Mouse (Mus musculus) stomach, postnatal 0 days (tissue): ENCODE measurements at regions not wholly inside any gene's neighbourhood (a gene's known extent, or its start where the extent isn't known, plus 50 kb on each side); places are given as distances from the start of the nearest gene placed in this dataset.
A peak's percentile ranks its signal among the peaks of the same experiment; 100 is the strongest.

Experiments used
- ATAC-seq: fragments of 200-750 bp; cut with Nextera tagmentation; 2 replicates; pipeline ENCODE4 v1.8.0; 2017; ENCODE audit not compliant: low FRiP score, low TSS enrichment
- DNase-seq: peaks from one replicate; pipeline ENCODE4 v3.0.0-alpha.2; 2016; ENCODE audit warnings: low spot score
- H3K27ac ChIP-seq: fragments of 300-500 bp; sonication (generic); replicated peaks from 2 replicates; pipeline ENCODE4 v1.5.1; 2014; ENCODE audit warnings: mild to moderate bottlenecking, control low read depth
- H3K27me3 ChIP-seq: fragments of 300-500 bp; sonication (generic); 2 replicates; pipeline ENCODE4 v1.6.1; 2014; ENCODE audit warnings: low read length; ENCODE audit not compliant: control insufficient read depth, insufficient read depth
- H3K36me3 ChIP-seq: fragments of 300-500 bp; sonication (generic); 2 replicates; pipeline ENCODE4 v1.6.1; 2014; ENCODE audit warnings: low read length, mixed read lengths; ENCODE audit not compliant: control insufficient read depth, insufficient read depth
- H3K4me1 ChIP-seq: fragments of 300-500 bp; sonication (generic); replicated peaks from 2 replicates; pipeline ENCODE4 v1.6.1; 2014; ENCODE audit warnings: antibody characterized with exemption; ENCODE audit not compliant: control insufficient read depth, insufficient read depth
- H3K4me2 ChIP-seq: fragments of 300-500 bp; sonication (generic); replicated peaks from 2 replicates; pipeline ENCODE4 v1.6.1; 2014; ENCODE audit warnings: low read depth, mild to moderate bottlenecking, control low read depth, moderate library complexity
- H3K4me3 ChIP-seq: fragments of 300-500 bp; sonication (generic); 2 replicates; pipeline ENCODE4 v1.5.1; 2014; ENCODE audit warnings: low read depth, low read length, control low read depth
- H3K9ac ChIP-seq: fragments of 300-500 bp; sonication (generic); 2 replicates; pipeline ENCODE4 v1.6.1; 2014; ENCODE audit warnings: mild to moderate bottlenecking, low read length, control low read depth, mixed read lengths
- H3K9me3 ChIP-seq: fragments of 300-500 bp; sonication (generic); 2 replicates; pipeline ENCODE4 v1.6.1; 2016; ENCODE audit warnings: low read length; ENCODE audit not compliant: control insufficient read depth
- CTCF ChIP-seq: IDR thresholded peaks from 2 replicates; pipeline ENCODE4 v1.5.1; 2016; ENCODE audit warnings: antibody characterized with exemption, low read depth, mild to moderate bottlenecking, moderate library complexity
- EP300 ChIP-seq: optimal IDR thresholded peaks from 2 replicates; pipeline ENCODE3; 2016; ENCODE audit warnings: antibody characterized with exemption
- WGBS: fragments of 180-500 bp; shearing (Covaris S2); extraction: QIAGEN DNeasy Blood & Tissue Kit; methylation state at CpG from one replicate; pipeline ENCODE4 v1.1.7; 2014; 5-methylcytosine and 5-hydroxymethylcytosine counted together

- H3K4me1 ChIP-seq, result no peaks in the 10 kb centered on the region
- H3K36me3 ChIP-seq, result no peaks in the 10 kb centered on the region
- no peak for TF ChIP-seq CTCF
- TF ChIP-seq EP300, result no peak
- no peak overlapping the region for H3K9ac ChIP-seq
- H3K4me2 ChIP-seq, result no peak overlapping the region
- ATAC-seq (no peak), DNase-seq (no peak)
- 64% methylated on average over 6 of the region's 6 CpGs for WGBS
- no peaks in the 10 kb centered on the region for H3K9me3 ChIP-seq
- no peaks in the 10 kb centered on the region for H3K27me3 ChIP-seq
- no peak overlapping the region for H3K27ac ChIP-seq
- no peak overlapping the region for H3K4me3 ChIP-seq
Measured at GRCm38 (mm10) chr10:16620804-16621559, 1102.0 kb upstream of the Cited2 start.

GRCm38 (mm10) chr10:16622821-16623220, 1100.2 kb upstream of the Cited2 start:
- H3K27me3 ChIP-seq, result no peaks in the 10 kb centered on the region
- H3K9ac ChIP-seq, result no peak overlapping the region
- H3K4me3 ChIP-seq, result no peak overlapping the region
- WGBS, result 75% methylated on average over 3 of the region's 3 CpGs
- ATAC-seq, result no peak
- H3K4me1 ChIP-seq, result no peaks in the 10 kb centered on the region
- H3K36me3 ChIP-seq, result no peaks in the 10 kb centered on the region
- no peak overlapping the region for H3K4me2 ChIP-seq
- H3K9me3 ChIP-seq, result no peaks in the 10 kb centered on the region
- TF ChIP-seq CTCF (no peak), EP300 (no peak)
- DNase-seq, result no peak
- H3K27ac ChIP-seq, result no peak overlapping the region

GRCm38 (mm10) chr10:16633236-16633635, 1089.8 kb upstream of the Cited2 start:
- Histone ChIP-seq H3K27ac (no peak overlapping the region), H3K9me3 (no peaks in the 10 kb centered on the region), H3K36me3 (no peaks in the 10 kb centered on the region), H3K4me3 (no peak overlapping the region), H3K27me3 (no peaks in the 10 kb centered on the region), H3K4me2 (no peak overlapping the region), H3K4me1 (no peaks in the 10 kb centered on the region), H3K9ac (no peak overlapping the region)
- ATAC-seq (no peak), DNase-seq (no peak)
- 65% methylated on average over 2 of the region's 2 CpGs for WGBS
- TF ChIP-seq CTCF (no peak), EP300 (no peak)

GRCm38 (mm10) chr10:16635463-16635862, 1087.6 kb upstream of the Cited2 start:
- 87% methylated on average over 2 of the region's 2 CpGs for WGBS
- Histone ChIP-seq H3K27ac (no peak overlapping the region), H3K27me3 (no peaks in the 10 kb centered on the region), H3K4me1 (no peaks in the 10 kb centered on the region), H3K36me3 (no peaks in the 10 kb centered on the region), H3K9ac (no peak overlapping the region), H3K9me3 (no peaks in the 10 kb centered on the region), H3K4me2 (no peak overlapping the region), H3K4me3 (no peak overlapping the region)
- ATAC-seq (no peak), DNase-seq (no peak)
- TF ChIP-seq EP300, result no peak
- no peak for TF ChIP-seq CTCF

GRCm38 (mm10) chr10:16637006-16637405, 1086.0 kb upstream of the Cited2 start:
- DNase-seq (no peak), ATAC-seq (no peak)
- no peak for TF ChIP-seq EP300
- peak; percentile 64 for TF ChIP-seq CTCF
- Histone ChIP-seq H3K27ac (no peak overlapping the region), H3K9me3 (no peaks in the 10 kb centered on the region), H3K36me3 (no peaks in the 10 kb centered on the region), H3K27me3 (no peaks in the 10 kb centered on the region), H3K9ac (no peak overlapping the region), H3K4me1 (no peaks in the 10 kb centered on the region), H3K4me2 (no peak overlapping the region), H3K4me3 (no peak overlapping the region)

- 13% methylated on average over 2 of the region's 2 CpGs for WGBS
- H3K4me2 ChIP-seq, result no peak overlapping the region
- no peaks in the 10 kb centered on the region for H3K27me3 ChIP-seq
- no peak overlapping the region for H3K27ac ChIP-seq
- no peaks in the 10 kb centered on the region for H3K36me3 ChIP-seq
- DNase-seq, result no peak
- ATAC-seq, result no peak
- no peak overlapping the region for H3K9ac ChIP-seq
- H3K4me1 ChIP-seq, result no peaks in the 10 kb centered on the region
- H3K4me3 ChIP-seq, result no peak overlapping the region
- TF ChIP-seq EP300, result no peak
- TF ChIP-seq CTCF, result no peak
- no peaks in the 10 kb centered on the region for H3K9me3 ChIP-seq
Measured at GRCm38 (mm10) chr10:16638111-16638510, 1084.9 kb upstream of the Cited2 start.
